Mouse (Mus musculus): Measurements from ENCODE around the gene Tmem54.

- TF ChIP-seq GATA1 (IDR thresholded peaks at IDR 0.05; ENCODE audit: borderline replicate concordance, low read length) (no peak), FLI1 (IDR thresholded peaks at IDR 0.05; ENCODE audit: low read length) (no peak)
Measured at GRCm38 (mm10) chr4:129161076-129161475, 55.7 kb downstream of the Tmem54 start.

Measured in megakaryocyte, embryonic 14.5 days (primary cell).